Mouse (Mus musculus): Measurements from ENCODE around the gene Dnah7b.
"Not testable (repeated sequence)": the region's sequence is repeated elsewhere in the genome, so short reads cannot be mapped to it uniquely, and the experiment has no call there.

The Dnah7b gene

DNA sequence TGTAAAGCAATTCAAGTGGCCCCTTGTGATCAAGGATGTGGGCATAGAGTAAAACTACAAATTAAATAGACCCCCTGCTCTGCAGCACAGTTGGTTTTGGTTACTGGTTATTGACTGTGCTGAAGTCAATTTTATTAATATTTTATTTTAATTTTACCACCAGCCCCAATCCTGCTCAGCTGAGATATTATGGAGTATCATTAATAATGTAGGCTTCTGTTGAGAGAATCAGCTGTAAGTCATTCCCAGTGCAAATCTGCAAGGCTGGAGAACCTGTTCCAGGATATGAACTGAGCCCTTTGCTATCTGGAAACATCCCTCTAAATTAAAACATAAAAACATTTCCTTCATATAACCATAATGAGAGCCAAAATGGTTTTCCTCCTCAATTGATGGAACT, 259.8 kb downstream of the Dnah7b start:
- not testable (repeated sequence) for DNase-seq

DNA sequence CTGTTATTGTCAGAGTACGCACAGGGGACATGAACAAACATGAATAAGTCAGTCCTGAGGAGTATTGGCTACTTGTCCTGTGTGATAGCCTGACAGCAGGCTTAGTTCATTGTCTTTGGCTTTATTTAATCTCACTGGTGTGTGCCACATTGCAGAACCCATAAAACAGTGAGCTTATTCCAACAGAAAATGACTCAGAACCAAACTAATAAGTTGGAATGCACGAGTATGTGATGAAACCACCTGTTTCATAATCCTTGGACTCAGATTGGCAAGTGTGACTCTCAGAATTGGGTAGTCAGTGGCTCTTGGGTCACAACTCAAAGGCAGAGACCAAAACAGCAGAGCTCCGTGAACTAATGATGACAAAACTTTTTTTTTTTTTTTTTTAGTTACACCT, 279.2 kb downstream of the Dnah7b start:
- DNase-seq = not testable (repeated sequence)

DNA sequence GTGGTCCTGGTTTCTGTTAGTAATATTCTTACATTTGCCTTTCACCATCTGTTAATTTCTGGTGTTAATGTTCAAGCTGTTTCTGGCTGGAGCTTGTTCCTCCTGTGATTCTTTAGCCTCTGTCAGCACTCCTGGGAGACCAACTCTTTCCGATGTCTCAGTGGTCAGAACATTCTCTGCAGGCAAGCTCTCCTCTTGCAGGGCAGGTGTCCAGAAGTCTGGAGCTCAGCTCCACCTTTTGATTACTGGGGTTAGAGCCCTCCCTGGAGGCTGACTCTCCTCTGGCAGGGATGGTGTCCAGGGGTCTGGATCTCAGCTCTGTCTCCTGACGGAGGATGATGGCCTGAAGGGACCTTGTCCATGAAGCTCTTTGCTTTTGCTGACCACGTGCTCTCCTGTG, 314.5 kb downstream of the Dnah7b start:
- peak; percentile 48 for DNase-seq

DNA sequence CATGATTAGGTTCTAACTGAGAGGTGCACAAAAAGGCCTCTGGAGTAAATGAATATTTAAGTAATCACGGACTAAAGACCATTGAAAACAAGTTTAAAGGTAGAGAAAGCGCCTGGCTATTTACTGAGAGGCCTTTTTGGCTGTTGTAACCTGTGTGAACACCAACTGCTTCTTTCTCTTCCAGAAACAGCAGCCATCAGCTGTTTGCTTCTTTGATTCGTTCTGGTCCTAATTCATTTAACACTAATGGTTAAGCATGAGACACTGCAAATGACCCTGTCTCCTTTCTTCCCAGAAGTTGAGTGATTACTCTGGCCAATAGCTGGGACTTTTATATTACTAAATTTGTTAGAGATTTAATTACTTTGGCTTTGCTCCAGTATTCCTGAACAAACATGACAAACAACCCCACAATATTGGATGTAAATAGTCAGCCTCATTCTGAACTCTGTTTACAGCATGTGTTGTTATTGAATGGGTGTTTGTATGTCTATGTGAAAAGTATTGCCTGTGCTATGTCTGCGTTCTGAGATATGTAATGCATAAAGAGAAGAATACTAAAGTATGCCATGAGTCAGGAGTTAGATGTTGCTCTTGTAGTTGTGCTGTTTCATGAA, 328.7 kb downstream of the Dnah7b start:
- DNase-seq = not testable (repeated sequence)

DNA sequence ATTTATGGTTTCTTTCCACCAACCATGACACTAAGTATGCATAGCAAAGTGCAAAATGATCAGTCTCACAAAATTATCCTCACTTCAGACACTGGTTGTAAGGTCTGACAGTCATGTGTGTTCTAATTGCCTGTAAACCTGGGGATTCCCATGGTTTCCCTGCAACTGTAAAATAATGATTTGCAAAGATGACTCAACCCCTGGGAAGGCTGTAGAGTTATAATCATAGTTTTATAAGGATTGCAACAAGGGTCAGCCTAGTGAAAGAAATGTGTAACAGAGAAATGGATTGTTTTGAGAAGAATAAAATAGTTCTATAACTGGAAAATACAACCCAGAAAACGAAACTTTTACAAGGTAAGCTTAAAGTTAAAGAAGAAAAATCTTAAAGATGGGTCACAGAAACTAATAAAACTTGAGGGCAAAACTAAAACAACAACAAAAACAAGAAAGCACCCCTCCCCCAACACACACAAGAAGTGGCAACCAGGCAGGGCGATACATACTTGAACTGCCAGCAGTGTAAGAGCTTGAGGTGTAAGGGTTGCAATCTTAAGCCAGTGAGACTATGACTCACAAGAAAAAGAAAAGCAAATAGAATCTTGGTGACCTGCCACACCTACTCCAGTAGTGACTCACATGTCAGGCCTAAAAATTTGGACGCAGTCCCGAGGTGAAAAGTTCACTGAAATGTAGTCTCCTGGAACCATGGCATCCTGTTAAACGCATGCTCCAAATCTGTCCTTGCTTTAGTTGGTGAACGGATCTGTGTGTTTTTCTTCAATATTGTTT, 342.4 kb downstream of the Dnah7b start:
- DNase-seq = no peak

DNA sequence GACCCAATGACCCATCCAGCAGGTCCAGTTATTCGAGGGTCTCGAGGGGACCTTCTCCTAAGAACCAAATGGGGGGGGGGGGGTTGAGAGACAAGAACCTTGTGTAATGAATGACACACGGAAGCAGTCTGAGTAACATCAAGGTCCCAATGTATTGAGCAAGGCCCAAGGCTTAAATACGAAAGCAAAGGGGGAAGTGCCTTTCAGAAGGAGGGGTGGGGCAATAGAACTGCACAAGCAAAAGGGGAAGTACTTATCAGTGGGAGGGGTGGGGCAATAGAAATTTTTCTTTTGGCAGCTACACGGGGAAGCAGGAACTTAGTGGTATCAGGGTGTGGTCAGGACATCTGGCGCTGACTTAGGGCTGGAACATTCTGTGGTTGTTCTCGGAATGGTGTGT, 348.7 kb downstream of the Dnah7b start:
- DNase-seq = not testable (repeated sequence)

DNA sequence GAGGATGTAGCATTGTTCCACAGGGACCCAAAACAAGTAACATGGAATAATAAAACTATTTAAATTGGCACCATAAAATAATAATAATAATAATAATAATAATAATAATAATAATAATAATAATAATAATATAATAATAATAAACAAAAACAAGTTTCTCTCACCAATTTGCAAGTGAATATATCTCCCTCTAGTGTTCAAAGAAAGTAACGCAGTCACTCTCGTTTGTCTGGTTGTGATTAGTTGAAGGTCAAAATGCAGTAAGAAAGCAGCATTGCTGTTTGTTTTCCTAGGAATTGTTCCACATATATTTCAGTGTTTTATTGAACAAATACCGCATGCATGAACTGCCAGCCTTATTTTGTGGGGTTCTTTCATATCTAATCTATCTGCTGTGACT, 350.8 kb downstream of the Dnah7b start:
- DNase-seq = not testable (repeated sequence)

DNA sequence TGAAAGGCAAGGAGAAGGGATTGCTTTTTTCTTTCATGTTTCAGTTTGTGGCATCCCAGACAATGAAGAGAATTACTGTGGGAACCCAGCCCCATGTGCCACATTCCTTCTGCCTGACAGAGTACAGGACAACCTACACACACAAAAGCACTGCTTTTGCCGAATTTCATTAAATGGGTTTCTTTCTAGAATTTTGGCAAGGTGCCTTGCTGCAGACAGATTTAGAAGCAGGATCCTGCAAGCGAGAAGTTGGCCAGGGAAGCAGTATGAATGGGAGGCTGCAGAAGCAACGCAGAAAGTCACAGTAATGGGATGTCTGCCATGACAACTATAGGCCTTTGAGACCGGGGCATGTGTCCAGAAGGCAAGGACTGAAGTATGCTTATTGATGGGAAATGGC, 352.9 kb downstream of the Dnah7b start:
- not testable (repeated sequence) for DNase-seq

Data from kidney, adult 11 months (tissue).